Mouse (Mus musculus) C2C12 (cell line): ENCODE results near the gene Gm20449. TPM values are rescaled to one million over a fixed set of nuclear protein-coding genes. Genes with fewer than 3 reads are reported as not detected.
"Not testable (repeated sequence)": the region's sequence is repeated elsewhere in the genome, so short reads cannot be mapped to it uniquely, and the experiment has no call there.

Experiments
- H3K27me3 ChIP-seq: one replicate; pipeline ENCODE4 v1.6.1; 2011; ENCODE audit not compliant: control insufficient read depth, insufficient read depth, insufficient read length
- H3K36me3 ChIP-seq: one replicate; pipeline ENCODE4 v1.6.1; 2011; ENCODE audit not compliant: control insufficient read depth, insufficient read depth
- H3K4me3 ChIP-seq: one replicate; pipeline ENCODE4 v1.5.1; 2011; ENCODE audit warnings: mild to moderate bottlenecking, control low read depth; ENCODE audit not compliant: poor library complexity, insufficient read depth, severe bottlenecking
- H3K79me2 ChIP-seq: one replicate; pipeline ENCODE4 v1.6.1; 2011; ENCODE audit not compliant: control insufficient read depth, insufficient read depth
- H3K79me3 ChIP-seq: one replicate; pipeline ENCODE4 v1.6.1; 2011; ENCODE audit warnings: low read depth, control low read depth
- H3ac ChIP-seq: one replicate; pipeline ENCODE3; 2011; ENCODE audit warnings: low read depth; ENCODE audit not compliant: control insufficient read depth, insufficient read length
- CEBPB ChIP-seq: IDR thresholded peaks from one replicate; pipeline ENCODE4 v1.6.1; 2011; ENCODE audit warnings: low read depth, mild to moderate bottlenecking, control low read depth, moderate library complexity
- CTCF ChIP-seq: IDR thresholded peaks from one replicate; pipeline ENCODE4 v1.5.1; 2011; ENCODE audit not compliant: control insufficient read depth, insufficient read depth, insufficient read length
- FOSL1 ChIP-seq: IDR thresholded peaks from one replicate; pipeline ENCODE4 v1.8.0; 2011; ENCODE audit warnings: mild to moderate bottlenecking, low read length; ENCODE audit not compliant: poor library complexity, insufficient read depth, severe bottlenecking
- MAX ChIP-seq: IDR thresholded peaks from one replicate; pipeline ENCODE4 v1.6.1; 2011; ENCODE audit warnings: mild to moderate bottlenecking, control low read depth
- MYOD1 ChIP-seq: IDR thresholded peaks from one replicate; pipeline ENCODE4 v1.6.1; 2011; ENCODE audit warnings: low read depth; ENCODE audit not compliant: control insufficient read depth, insufficient read length
- MYOG ChIP-seq: IDR thresholded peaks from one replicate; pipeline ENCODE4 v1.6.1; 2011; ENCODE audit not compliant: control insufficient read depth, insufficient read length; ENCODE audit errors: extremely low read depth
- USF1 ChIP-seq: IDR thresholded peaks from one replicate; pipeline ENCODE4 v1.6.1; 2011; ENCODE audit warnings: low read depth, mild to moderate bottlenecking, control low read depth, moderate library complexity
- polyA plus RNA-seq: library from polyadenylated mRNA; unstranded; fragments of >200 nt; fragmentation: generic; extraction: Trizol; gene quantifications from one replicate; pipeline ENCODE4 v1.2.1, GENCODE M21; 2012; ENCODE audit warnings: missing spikeins

Gm20449 gene
- polyA plus RNA-seq, 1 experiment, result not detected

- H3K4me3 ChIP-seq, result no peak overlapping the region
- no peaks in the 10 kb centered on the region for H3K79me2 ChIP-seq
- TF ChIP-seq MAX (no peak), CTCF (no peak), USF1 (no peak), CEBPB (no peak), MYOG (no peak), MYOD1 (no peak), FOSL1 (no peak)
- no peaks in the 10 kb centered on the region for H3K36me3 ChIP-seq
- H3K79me3 ChIP-seq, result no peaks in the 10 kb centered on the region
- H3K27me3 ChIP-seq, result no peaks in the 10 kb centered on the region
- H3ac ChIP-seq, result no peak overlapping the region
Observed at GRCm38 (mm10) chr7:41497871-41498270, 1.3 kb downstream of the Gm20449 start.

- Histone ChIP-seq H3K4me3 (no peak overlapping the region), H3ac (no peak overlapping the region), H3K79me3 (no peaks in the 10 kb centered on the region), H3K79me2 (no peaks in the 10 kb centered on the region), H3K36me3 (no peaks in the 10 kb centered on the region), H3K27me3 (no peaks in the 10 kb centered on the region)
- TF ChIP-seq CTCF (no peak), MYOD1 (no peak), MAX (no peak), FOSL1 (no peak), USF1 (no peak), CEBPB (no peak), MYOG (no peak)
Observed at GRCm38 (mm10) chr7:41451864-41452263, 47.4 kb downstream of the Gm20449 start.

GRCm38 (mm10) chr7:41448596-41448995 is 50.6 kb downstream of the Gm20449 start, which contains the start of gene Vmn2r57:
Gene Vmn2r57 (minus strand): TSS chr7:41448696.
- H3K79me2 ChIP-seq, H3K4me3 ChIP-seq, H3ac ChIP-seq, H3K27me3 ChIP-seq, H3K79me3 ChIP-seq, H3K36me3 ChIP-seq: not testable (repeated sequence)

GRCm38 (mm10) chr7:41394130-41394529 is 105.1 kb downstream of the Gm20449 start:
- TF ChIP-seq MYOG, result no peak
- TF ChIP-seq CTCF, result no peak
- TF ChIP-seq MAX, result no peak
- TF ChIP-seq USF1, result no peak
- no peak for TF ChIP-seq MYOD1
- TF ChIP-seq FOSL1, result no peak
- no peak for TF ChIP-seq CEBPB
- Histone ChIP-seq H3K79me3 (no peaks in the 10 kb centered on the region), H3K36me3 (no peaks in the 10 kb centered on the region), H3K27me3 (no peaks in the 10 kb centered on the region), H3K79me2 (no peaks in the 10 kb centered on the region), H3ac (no peak overlapping the region), H3K4me3 (no peak overlapping the region)

- H3K79me2 ChIP-seq, result no peaks in the 10 kb centered on the region
- no peaks in the 10 kb centered on the region for H3K36me3 ChIP-seq
- TF ChIP-seq CTCF, result no peak
- peak; percentile 96 for TF ChIP-seq CEBPB
- peak; percentile 14 for TF ChIP-seq MYOD1
- peak within 1 kb of the TSS; percentile 59 for H3ac ChIP-seq
- no peaks in the 10 kb centered on the region for H3K27me3 ChIP-seq
- H3K4me3 ChIP-seq, result peak within 1 kb of the TSS; percentile 43
- no peaks in the 10 kb centered on the region for H3K79me3 ChIP-seq
Observed at GRCm38 (mm10) chr7:41393048-41393971, 105.9 kb downstream of the Gm20449 start, which contains the start of gene AI987944. Gene AI987944 (minus strand): TSS chr7:41393379.

Other genes with a start within 250 kb of the Gm20449 start
- 1.7 TPM for gene AI987944, start 106.0 kb downstream of the Gm20449 start, polyA plus RNA-seq
- not detected for gene Vmn2r57, start 50.7 kb downstream of the Gm20449 start, polyA plus RNA-seq
- 0.85 TPM for gene AW146154, start 473 bp upstream of the Gm20449 start, polyA plus RNA-seq
- 0.08 TPM for gene Gm6871, start 74.2 kb upstream of the Gm20449 start, polyA plus RNA-seq
- gene 2610021A01Rik, start 99.8 kb upstream of the Gm20449 start, polyA plus RNA-seq, result 2.3 TPM
- gene Zfp788, start 133.8 kb upstream of the Gm20449 start, polyA plus RNA-seq, result 1.5 TPM